Mouse (Mus musculus) T-helper 1 cell (primary cell): ENCODE results near the gene Marveld3.

Source experiments
- in situ Hi-C: fragments of 300-600 bp; cut with MboI, MseI; formaldehyde crosslinking; loops from one replicate; pipeline ENCODE4 v1.15.1; 2025; ENCODE audit warnings: high pct_unique_total_duplicates

Gene Marveld3

DNA sequence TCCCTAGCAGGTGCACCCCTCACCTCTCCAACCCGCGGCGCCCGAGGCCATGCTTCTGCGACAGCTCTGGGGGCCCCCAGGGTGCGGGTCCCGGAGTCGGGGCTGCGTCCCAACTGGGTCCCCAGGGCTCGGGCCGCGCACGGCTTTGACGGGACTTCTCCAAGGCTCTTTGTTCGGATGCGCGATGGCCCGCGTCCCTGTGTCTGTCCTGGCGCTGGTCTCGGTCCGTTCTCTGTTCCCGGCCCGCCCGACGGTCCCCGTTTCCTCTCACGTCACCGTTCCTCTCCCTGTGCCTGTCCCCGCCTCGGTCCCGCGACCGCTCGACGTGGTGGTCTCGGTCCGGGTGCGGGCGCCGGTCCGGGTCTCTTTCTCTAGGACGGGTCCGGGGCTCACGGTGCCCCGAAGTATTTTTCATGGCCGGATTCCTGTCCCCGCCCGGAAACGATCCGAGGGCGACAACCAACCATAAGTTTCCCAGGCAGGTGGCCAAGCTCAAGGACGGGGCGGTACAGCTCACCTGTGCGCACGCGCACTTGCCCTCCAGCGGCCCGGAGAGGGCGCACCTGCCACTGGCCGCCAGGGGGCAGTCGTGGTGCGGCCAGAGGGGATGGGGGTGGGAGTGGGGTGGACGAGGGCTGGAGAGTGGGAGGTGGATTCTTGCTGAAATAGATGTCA, at the start of gene Marveld3:
Marveld3 (minus strand) TSS at position 511 of the 675 bp plus-strand sequence.
- in situ Hi-C loops: no loop called here

DNA sequence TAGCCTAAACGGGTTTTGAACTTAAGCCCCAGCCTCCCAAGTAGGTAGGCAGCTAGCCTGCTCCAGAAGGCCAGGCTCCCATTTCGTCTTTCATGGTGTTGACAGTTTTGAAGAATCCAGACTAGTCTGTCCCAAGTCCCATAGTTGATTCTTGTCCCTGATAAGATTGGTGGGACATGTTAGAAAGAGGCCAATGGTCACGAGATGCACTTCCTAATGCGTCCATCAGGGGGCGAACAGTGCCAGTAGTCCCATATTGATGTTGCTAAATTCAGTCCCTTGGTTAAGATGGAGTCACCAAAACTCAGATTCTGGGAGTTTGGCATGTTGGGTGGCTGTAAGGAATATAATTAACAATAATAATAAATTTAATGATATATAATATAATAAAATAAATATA, 48.9 kb upstream of the Marveld3 start:
- in situ Hi-C loops: no loop called here

DNA sequence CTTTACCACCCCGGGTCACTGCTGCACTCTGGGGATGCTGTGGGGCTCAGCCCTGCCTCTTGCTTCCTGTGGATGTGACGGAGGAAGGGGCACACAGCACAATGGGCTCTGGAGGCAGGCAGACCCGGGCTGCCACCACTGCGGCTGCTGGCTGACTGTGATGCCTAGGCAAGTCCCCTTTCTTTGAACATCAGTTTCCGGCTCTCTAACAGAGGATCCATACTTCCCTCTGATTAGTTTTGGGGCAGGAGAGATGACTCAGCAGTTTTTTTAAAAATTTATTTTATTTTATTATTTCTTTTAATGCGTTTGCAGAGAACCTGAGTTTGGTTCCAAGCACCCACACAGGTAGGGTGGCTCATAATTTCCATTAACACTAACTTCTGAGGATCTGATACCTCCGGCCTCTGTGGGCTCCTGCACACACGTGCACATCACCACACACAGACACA, 47.0 kb upstream of the Marveld3 start:
- in situ Hi-C loops: no loop called here

DNA sequence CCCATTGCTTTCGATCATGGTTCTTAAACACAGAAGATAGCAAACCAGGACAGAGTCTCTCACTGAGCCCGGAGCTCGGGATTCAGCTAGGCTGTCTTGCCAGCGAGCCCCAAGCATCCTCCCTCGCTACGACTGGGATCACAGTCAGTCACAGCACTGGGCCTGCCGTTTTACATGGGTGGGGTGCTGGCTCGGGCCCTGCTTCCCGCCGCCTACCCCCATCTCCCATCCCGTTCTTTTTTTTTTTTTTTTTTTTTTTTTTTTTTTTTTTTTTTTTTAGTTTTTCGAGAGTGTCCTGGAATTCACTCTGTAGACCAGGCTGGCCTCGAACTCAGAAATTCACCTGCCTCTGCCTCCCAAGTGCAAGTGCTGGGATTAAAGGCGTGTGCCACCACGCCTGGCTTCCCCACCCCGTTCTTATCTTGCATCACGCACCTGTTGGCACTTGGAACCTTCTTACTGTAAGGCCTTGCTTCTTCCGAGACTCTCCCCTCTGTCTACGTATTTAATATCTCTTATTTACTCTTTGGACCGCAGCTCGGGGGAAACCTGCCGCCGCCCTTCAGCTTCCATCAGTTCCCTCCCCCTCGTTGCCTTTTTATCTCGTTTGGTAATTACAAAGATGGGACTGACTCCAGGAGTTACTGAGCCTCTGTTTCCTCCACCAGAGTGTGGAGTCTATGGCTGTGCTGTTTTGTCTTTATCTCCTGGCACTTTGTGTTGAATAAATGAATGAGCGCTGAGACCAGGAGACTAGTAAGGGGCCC, 46.4 kb upstream of the Marveld3 start:
- in situ Hi-C loops: no loop called here

DNA sequence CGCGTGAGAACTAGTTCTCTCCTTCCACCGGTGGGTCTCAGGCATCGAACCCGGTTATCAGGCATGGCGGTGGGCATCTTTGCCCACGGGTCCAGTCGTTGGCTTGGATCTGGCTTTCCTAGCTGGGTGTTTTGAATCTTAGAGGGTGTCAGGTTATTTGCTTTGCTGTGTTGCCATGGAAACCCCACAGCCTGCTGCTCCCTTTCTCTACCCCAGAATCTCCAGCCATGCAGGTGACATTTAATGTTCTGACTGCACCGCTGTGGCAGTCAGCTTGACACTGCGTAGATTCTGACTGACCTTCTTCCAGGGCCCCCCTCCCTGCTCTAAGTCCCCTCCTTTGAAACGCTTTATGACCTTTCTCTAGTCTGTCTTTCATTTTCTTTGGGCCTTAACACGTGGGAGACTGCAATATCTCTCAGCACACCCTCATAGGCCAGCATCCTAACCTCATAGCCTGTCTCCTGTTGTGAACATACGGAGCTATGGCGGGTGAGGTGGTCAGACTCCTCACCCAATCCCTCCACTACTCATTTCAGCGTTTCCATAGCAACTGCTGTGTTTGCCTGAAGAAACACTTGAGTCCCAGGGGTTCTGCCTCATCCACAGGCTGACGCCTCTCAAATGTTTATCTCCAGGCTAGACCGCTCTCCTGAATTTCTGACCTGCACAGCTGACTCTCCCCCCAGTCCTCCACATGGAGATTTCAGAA, 44.5 kb upstream of the Marveld3 start:
- in situ Hi-C loops: no loop called here

DNA sequence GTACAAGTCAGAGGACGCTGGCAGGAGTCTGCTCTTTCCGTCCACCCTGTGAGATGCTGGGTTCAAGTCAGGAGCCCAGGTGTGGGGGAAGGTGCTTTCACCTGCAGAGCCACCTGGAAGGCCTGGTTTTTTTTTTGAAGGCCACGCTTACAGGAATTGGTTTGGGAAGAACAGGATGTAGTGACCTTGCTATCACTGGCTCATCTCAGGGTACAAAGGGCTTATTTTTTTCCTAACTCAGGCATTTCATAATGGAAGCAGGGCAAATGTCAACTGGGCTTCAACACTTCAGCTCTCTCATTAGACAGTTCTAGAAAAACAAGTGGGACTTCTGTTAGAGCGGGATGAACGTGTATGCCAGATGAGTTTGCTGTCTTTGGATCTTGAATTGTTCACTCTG, 42.3 kb upstream of the Marveld3 start:
- in situ Hi-C loops: no loop called here

DNA sequence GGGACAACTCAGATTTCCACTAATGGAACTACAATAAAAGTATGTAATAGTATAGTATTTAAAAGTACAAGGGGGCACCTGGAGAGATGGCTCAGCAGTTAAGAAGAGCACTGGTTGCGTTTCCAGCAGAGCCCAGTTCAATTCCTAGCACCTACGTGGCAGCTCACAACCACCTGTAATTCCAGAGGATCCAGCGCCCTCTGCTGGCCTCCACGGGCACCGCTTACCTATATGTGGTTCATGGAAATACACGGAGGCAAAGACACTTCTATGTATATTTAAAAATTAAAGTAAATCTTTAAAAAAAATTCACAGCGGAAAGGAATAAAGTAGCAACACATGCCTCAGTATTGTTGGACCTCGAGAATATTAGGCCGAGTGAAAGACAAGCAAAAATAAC, 41.0 kb upstream of the Marveld3 start:
- in situ Hi-C loops: no loop called here

DNA sequence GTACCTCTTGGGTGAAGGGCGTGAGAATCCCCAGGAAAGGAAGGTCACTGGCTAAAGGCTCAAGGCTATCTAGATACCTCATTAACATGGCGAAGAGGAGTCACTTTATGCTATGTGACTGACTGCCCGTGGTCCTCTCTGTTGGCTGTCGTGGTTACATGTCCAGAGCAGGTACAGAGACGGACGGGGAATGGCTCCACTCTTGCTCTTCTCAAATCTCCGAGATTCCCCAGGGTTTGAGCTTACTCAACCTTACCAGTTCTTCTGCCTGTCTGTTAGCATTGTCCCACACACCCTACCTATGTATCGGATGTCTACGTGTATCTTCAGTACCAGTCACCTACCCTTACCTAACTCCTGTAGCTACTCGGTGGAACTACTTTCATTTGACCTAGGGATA, 38.0 kb upstream of the Marveld3 start:
- in situ Hi-C loops: no loop called here

DNA sequence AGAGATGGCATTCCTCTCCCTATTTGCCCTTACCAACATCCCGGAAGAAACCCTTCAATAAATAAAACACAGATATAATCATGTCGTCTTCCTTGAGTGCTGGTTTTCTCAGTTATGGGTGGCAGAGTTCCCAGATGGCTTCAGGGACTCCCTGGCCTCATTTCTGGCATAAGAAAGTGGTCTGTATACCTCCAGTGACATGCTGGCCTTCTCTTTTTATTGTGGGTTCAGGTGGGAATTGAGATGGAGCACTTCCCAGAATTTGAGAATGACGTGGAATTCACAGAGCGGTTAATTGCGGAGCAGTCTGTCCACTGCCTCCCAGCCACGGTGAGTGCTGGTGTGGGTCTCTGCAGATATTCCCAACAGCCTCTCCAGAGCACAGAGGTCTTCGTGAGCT, 36.1 kb upstream of the Marveld3 start:
- in situ Hi-C loops: no loop called here

DNA sequence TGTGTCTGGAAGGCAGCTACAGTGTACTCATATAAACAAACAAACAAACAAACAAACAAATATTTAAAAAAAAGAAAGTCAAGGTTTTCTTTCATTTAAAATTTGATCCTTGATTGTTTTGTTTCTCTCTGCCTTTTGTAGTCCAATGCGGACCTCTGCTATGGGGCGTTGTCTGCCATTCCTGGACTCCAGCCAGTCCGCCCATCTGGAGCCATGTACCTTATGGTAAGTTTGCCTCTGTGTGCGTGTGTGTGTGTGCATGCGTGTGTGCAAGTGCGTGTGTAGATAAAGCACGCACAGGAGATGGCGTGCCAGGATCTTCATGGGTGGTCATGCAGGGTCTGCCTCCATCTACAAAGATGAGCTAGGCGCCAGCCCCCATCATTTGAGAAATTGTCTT, 35.4 kb upstream of the Marveld3 start:
- in situ Hi-C loops: no loop called here

DNA sequence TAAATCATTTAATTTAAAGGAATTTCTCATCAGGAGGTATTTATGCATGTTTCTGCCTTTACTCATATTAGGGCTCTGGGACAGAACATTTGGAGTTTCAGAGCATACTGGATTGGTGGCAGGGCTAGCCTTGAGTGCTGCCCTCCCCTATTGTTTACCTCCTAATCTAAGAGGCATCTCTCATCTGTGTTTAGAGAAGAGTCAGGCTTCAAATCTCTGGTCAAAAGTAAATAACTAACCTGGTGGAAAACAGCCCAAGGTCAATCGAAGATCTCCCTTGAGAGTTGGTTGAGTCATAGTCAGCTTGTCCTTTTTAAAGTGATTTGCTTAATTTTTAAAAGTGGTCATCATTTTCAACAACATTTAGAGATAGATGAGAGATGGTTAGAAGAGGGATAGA, 30.9 kb upstream of the Marveld3 start:
- in situ Hi-C loops: no loop called here

DNA sequence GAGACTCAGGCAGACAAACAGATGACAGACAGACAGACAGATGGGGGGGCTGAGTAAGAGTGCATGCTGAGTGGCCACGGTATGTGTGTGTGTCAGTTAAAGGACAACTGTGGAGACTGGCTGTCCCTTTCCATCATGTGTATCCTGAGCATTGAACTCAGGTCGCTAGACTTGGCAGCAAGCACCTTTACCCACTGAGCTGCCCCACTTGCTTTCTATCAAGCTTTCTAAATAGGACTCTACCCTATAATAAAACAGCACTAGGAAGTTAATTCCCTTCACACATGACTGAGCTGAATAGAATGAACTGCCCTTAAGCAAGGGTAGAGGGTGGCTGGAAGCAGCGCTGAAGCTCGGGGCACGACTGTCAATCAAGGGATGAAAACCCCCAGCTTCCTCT, 30.2 kb upstream of the Marveld3 start:
- in situ Hi-C loops: no loop called here

DNA sequence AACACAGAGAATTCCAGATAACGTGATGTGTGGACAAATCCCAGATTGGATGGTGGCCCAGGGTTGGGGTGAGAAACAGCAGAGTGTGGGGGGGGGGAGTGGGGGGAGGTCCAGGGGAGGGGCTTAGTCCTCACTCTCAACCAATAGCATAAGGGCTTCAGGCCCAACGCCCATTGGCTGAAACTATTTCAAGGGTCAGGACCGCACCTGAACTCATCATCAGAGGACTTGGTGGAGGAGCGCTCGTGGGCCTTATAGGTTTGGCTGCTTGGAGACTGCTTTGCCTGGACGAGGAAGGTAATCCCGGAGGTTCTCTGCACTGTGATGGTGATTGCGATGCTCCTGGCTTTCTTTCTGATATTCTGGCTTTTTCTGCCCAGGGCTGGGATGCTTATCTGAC, 28.2 kb upstream of the Marveld3 start, which contains the start of gene Tat:
Tat (plus strand) TSS at position 214 of the 400 bp plus-strand sequence.
- in situ Hi-C loops: no loop called here

DNA sequence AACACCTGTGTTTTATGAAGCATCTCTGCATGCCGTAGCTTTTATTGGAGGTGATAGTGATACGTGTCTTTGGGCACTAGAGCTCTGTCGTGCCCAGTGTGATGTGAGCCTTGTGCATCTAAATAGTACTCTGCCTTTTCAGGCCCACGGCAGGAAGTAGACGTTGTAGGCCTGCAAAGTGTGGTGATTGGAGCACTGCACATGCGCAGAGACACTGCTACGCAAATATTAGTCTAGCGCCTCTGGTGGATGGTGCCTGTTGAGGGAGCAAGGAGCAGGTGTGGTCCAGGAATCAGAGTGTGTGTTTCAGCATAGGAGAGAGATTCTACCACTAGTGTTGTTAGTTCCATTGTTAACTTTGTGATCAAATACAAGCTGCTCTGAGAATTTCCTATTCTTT, 27.1 kb upstream of the Marveld3 start:
- in situ Hi-C loops: no loop called here

DNA sequence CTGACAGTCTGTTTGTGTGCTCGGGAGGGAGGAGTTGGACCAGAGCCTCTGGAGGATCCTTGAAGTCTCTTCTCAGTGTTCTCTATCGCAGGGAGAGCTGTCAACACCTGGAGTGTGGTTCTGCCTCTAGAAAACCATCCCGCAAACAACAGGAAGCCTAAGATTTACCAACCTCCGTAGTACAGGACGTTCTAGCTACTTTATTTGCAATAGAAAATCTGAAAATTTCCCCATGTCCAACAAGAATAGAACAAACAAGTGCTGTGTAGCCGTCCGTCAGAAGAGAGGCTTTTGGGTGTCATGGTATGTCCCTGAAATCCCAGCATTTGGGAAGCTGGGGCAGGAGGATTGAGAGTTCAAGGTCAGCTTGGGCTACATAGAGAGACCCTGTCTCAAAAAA, 25.8 kb upstream of the Marveld3 start:
- in situ Hi-C loops: no loop called here

DNA sequence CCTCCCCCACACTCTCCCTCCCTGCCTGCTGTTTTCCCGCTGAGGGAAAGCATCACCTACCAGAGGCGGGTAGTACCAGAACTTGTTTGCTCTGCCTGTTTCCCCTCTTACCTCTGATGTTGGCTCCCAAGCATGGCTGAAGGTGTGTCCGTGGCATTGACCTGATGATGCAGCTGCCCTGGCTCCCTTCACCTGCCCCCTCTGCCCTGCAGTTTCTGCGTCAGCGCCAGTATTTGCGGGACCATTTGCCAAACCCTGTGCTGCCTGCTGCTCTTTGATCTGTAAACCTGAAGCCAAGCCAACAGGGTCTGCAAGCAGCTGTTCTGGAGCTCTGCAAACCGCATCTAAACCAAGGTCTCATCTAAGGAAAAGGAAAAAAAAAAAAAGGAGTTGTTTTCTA, 24.4 kb upstream of the Marveld3 start:
- in situ Hi-C loops: no loop called here

DNA sequence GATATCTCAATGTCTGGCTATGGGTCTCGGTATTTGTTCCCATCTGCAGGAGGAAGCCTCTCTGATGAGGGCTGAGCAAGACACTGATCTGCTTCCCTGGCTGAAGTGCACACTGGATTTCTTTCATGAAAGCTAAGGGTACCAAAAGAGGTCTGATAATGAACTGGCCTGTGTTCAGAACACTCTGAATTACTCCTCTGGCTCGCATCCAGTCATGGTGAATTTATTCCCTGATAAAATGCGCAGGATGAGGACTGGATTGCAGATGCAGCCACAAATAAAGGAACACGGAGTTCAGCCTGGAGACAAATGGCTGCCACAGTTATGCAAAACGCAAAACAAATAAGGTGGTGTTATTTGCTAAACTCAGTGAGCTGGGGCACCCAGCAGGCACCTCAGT, 21.9 kb upstream of the Marveld3 start:
- in situ Hi-C loops: no loop called here

DNA sequence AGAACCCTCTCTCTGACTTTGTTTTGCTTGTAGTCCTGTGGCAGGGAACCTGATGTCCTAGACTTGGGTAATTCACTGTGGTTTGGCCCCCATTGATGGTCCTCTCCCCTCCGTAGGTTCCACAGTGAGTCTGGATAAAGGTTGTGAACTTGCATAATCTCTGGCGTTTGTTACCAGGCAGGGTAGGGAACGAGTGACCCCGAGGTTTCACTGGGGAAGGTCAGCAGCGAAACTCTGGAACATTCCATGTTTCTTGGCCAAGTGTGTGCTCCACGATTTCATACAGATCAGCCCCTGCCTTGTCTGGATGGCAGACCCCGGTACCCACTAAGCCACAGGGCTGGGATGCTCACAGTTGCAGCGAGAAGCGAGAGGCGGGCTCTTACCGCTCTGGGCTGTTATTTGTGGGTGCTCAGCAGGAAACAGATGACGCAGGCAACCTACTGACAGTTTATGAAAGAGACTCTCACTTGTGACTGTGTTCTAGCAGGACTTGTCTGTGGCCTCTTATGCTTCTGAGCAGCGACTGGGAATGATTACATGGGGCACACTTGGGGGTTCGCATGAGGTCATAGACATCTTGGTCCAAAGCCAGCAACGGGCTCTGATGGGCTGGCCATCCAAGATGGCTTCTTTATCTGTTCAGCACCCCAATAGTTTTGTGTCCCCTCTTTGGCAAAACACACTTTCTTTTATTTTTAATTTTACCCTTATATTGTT, 20.5 kb upstream of the Marveld3 start:
- in situ Hi-C loops: no loop called here

DNA sequence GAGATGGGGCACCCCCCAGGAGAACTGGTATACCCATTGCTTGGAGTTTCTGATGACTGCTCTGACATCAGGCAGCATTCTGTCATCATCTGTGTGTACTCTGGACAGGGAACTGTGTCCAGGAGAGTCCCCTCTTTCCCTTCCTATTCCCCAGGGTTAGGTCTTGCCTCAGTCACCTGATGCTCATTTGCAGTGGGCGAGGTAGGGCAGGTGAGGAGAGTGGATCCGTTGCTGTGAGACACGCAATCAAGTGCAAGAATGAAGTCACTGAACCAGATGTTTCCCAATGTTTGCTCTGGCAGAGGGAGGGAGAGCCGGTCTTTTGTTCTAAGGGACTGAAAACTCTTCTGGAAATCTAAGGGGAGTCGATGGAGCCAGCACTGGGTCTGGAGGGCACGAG, 17.3 kb upstream of the Marveld3 start:
- in situ Hi-C loops: no loop called here

DNA sequence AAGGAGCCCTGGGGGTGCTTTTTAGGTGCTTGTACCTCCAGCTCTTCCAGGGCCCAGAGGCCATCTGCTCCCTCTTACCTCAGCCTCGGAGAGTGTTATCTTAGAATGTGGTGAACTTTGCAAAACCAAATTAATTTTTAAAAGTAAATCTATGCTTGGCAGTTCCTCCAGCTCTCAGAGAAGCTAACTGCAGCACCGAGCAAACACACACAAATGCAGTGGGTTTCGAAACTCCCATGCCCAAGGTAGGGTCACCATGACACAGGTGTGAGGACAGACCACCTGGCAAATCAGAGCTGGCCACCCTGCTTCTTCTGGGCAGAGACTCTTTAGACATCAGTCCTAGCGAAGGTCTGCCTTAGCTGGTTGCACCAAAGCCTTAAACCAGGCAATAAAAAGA, 10.9 kb upstream of the Marveld3 start:
- in situ Hi-C loops: loop anchor here (5.0 kb wide), 1 partner anchor 99 kb away; no protein-coding TSS in a partner anchor

DNA sequence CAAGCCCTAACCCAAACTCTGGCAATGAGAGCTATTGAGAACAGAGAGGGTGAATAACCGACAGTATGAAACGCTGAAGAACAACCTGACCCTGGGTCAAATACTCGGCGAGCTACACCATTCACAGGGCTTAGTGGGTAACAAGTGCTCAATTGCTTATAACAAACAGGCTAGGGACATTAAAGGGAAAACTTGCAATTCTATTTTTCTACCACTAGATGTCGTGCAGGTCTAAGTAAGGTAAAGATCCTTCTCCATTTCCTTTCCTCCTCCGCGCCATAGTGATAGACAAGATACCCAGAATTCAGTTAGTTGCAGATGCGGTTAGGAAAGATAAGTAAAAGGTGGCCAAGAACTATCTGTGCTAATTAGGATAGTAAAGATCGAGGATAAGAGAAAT, 8.3 kb upstream of the Marveld3 start:
- in situ Hi-C loops: loop anchor here (5.0 kb wide), 1 partner anchor 102 kb away; no protein-coding TSS in a partner anchor

DNA sequence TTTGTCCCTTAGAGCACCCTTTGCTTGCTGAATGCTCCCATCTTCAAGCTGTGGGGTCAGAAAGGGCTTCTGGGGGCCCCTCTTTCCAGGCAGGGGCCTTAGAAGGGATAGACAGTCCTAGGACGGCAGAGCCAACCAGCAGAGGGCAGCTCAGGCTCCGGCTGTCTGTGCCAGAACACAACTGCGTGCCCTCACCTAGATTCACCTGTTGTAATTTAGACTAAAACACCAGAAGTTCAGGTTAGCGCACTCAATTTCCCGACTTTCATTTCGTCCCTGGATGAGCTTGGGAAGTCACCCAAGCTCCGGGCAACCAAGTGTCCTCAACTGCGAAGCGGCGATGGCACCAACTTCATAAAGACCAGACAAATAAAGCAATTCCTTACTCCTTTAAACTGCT, 6.8 kb upstream of the Marveld3 start:
- in situ Hi-C loops: no loop called here
